Mouse (Mus musculus) midbrain, postnatal 0 days (tissue): ENCODE data around the gene Ctdspl2. TPM values are rescaled to one million over a fixed set of nuclear protein-coding genes. Genes with fewer than 3 reads are reported as not detected.

Experiments
- ATAC-seq: fragments of 200-750 bp; cut with Nextera tagmentation; 2 replicates; pipeline ENCODE4 v1.8.0; 2017; ENCODE audit warnings: moderate number of reproducible peaks, mild to moderate bottlenecking, moderate TSS enrichment, moderate library complexity; ENCODE audit not compliant: low FRiP score
- DNase-seq: peaks from one replicate; pipeline ENCODE4 v3.0.0-alpha.2; 2015; ENCODE audit warnings: low spot score
- H3K27ac ChIP-seq: fragments of 300-500 bp; sonication (generic); 2 replicates; pipeline ENCODE4 v1.5.1; 2014; ENCODE audit warnings: low read depth, mild to moderate bottlenecking, low read length, mixed read lengths
- H3K27me3 ChIP-seq: fragments of 300-500 bp; sonication (generic); 2 replicates; pipeline ENCODE4 v1.6.1; 2014; ENCODE audit warnings: low read length, control low read depth, mixed read lengths; ENCODE audit not compliant: insufficient read depth
- H3K36me3 ChIP-seq: fragments of 300-500 bp; sonication (generic); 2 replicates; pipeline ENCODE4 v1.6.1; 2014; ENCODE audit warnings: low read length, control low read depth, mixed read lengths; ENCODE audit not compliant: insufficient read depth
- H3K4me1 ChIP-seq: fragments of 300-500 bp; sonication (generic); 2 replicates; pipeline ENCODE4 v1.6.1; 2014; ENCODE audit warnings: mild to moderate bottlenecking, control low read depth, antibody characterized with exemption, low read length, mixed read lengths; ENCODE audit not compliant: insufficient read depth
- H3K4me2 ChIP-seq: fragments of 300-500 bp; sonication (generic); 2 replicates; pipeline ENCODE4 v1.6.1; 2014; ENCODE audit warnings: low read depth, mild to moderate bottlenecking, low read length, mixed read lengths; ENCODE audit not compliant: poor library complexity, severe bottlenecking
- H3K4me3 ChIP-seq: fragments of 300-500 bp; sonication (generic); 2 replicates; pipeline ENCODE4 v1.5.1; 2014; ENCODE audit warnings: low read depth, mild to moderate bottlenecking, low read length, moderate library complexity
- H3K9ac ChIP-seq: fragments of 300-500 bp; sonication (generic); replicated peaks from 2 replicates; pipeline ENCODE4 v1.6.1; 2014; ENCODE audit warnings: mild to moderate bottlenecking, low read length, moderate library complexity, mixed read lengths; ENCODE audit not compliant: poor library complexity, severe bottlenecking
- H3K9me3 ChIP-seq: fragments of 300-500 bp; sonication (generic); 2 replicates; pipeline ENCODE4 v1.6.1; 2016; ENCODE audit warnings: low read length, control low read depth
- CTCF ChIP-seq: IDR thresholded peaks from 2 replicates; pipeline ENCODE4 v1.5.1; 2016; ENCODE audit warnings: antibody characterized with exemption, mild to moderate bottlenecking
- WGBS: fragments of 180-500 bp; shearing (Covaris S2); extraction: QIAGEN DNeasy Blood & Tissue Kit; methylation state at CpG from one replicate; pipeline ENCODE4 v1.1.7; 2014; 5-methylcytosine and 5-hydroxymethylcytosine counted together
- microRNA-seq: library from miRNA; unstranded; fragments of <30 nt; microRNA quantifications from one replicate; pipeline ENCODE4, GENCODE M21; 2016; ENCODE audit warnings: borderline number of aligned reads
- polyA plus RNA-seq: library from polyadenylated mRNA; unstranded; fragments of >200 nt; fragmentation: Nextera tagmentation; extraction: Ambion mirVana; gene quantifications from 2 replicates; pipeline ENCODE4 v1.2.1, GENCODE M21; 2015
- total RNA-seq: library from RNA; depleted of rRNA; stranded (reverse); fragments of >200 nt; gene quantifications from 2 replicates; pipeline ENCODE4 v1.2.3, GENCODE M21; 2014; rRNA removed

The Ctdspl2 gene
- total and polyA plus RNA-seq, 2 experiments from 2014 or later: 31.3 to 33.3 TPM

GRCm38 (mm10) chr2:122031970-122032369, 76.2 kb downstream of the Ctdspl2 start:
- Histone ChIP-seq H3K27ac (no peak overlapping the region), H3K9me3 (no peaks in the 10 kb centered on the region), H3K27me3 (no peaks in the 10 kb centered on the region), H3K4me1 (0 out of 2 replicates have a peak, but pooled peaks cover 3% of the 10 kb centered on the region), H3K4me3 (no peak overlapping the region), H3K36me3 (no peaks in the 10 kb centered on the region), H3K9ac (no peak overlapping the region), H3K4me2 (no peak overlapping the region)
- DNase-seq (no peak), ATAC-seq (no peak)
- WGBS: 87% methylated on average over 6 of the region's 6 CpGs
- TF ChIP-seq CTCF: no peak

- no peaks in the 10 kb centered on the region for H3K9me3 ChIP-seq
- no peak overlapping the region for H3K4me2 ChIP-seq
- no peak for TF ChIP-seq CTCF
- no peaks in the 10 kb centered on the region for H3K36me3 ChIP-seq
- no peak overlapping the region for H3K4me3 ChIP-seq
- WGBS: 91% methylated on average over 3 of the region's 3 CpGs
- no peaks in the 10 kb centered on the region for H3K27me3 ChIP-seq
- H3K27ac ChIP-seq: no peak overlapping the region
- H3K4me1 ChIP-seq: no peaks in the 10 kb centered on the region
- H3K9ac ChIP-seq: no peak overlapping the region
- no peak for ATAC-seq
- DNase-seq: no peak
Observed at GRCm38 (mm10) chr2:122036064-122036463, 80.3 kb downstream of the Ctdspl2 start.

- H3K9me3 ChIP-seq: no peaks in the 10 kb centered on the region
- peaks cover 8% of the 10 kb centered on the region; the same call in 1 of the 2 replicates for H3K36me3 ChIP-seq
- no peak for ATAC-seq
- H3K4me3 ChIP-seq: no peak overlapping the region
- H3K27ac ChIP-seq: no peak overlapping the region
- DNase-seq: no peak
- TF ChIP-seq CTCF: no peak
- H3K27me3 ChIP-seq: no peaks in the 10 kb centered on the region
- no peak overlapping the region for H3K4me2 ChIP-seq
- H3K4me1 ChIP-seq: no peaks in the 10 kb centered on the region
- H3K9ac ChIP-seq: no peak overlapping the region
Observed at GRCm38 (mm10) chr2:122043926-122044325, 88.1 kb downstream of the Ctdspl2 start.

- H3K4me3 ChIP-seq: no peak overlapping the region
- no peak overlapping the region for H3K27ac ChIP-seq
- H3K27me3 ChIP-seq: no peaks in the 10 kb centered on the region
- no peak for TF ChIP-seq CTCF
- no peaks in the 10 kb centered on the region for H3K4me1 ChIP-seq
- no peaks in the 10 kb centered on the region for H3K9me3 ChIP-seq
- peak; percentile 5 for DNase-seq
- peaks cover 30% of the 10 kb centered on the region for H3K36me3 ChIP-seq
- no peak for ATAC-seq
- no peak overlapping the region for H3K9ac ChIP-seq
- WGBS: 84% methylated on average over 11 of the region's 11 CpGs
- no peak overlapping the region for H3K4me2 ChIP-seq
Observed at GRCm38 (mm10) chr2:122059365-122060115, 103.7 kb downstream of the Ctdspl2 start.

Small RNA genes lying within 50 kb of the gene (microRNA-seq; reads per million reads assigned to microRNA genes)
- not detected for gene Gm47314

Other genes starting within 250 kb of the Ctdspl2 start
- gene Frmd5, start 148.9 kb upstream of the Ctdspl2 start, total RNA-seq: 38.3 and 42.5 TPM in 2 replicates
- 12.3 and 14.6 TPM in 2 replicates for gene Frmd5, start 148.9 kb upstream of the Ctdspl2 start, polyA plus RNA-seq
- gene Casc4, start 89.0 kb upstream of the Ctdspl2 start, total RNA-seq: 118 and 127 TPM in 2 replicates
- gene Casc4, start 89.0 kb upstream of the Ctdspl2 start, polyA plus RNA-seq: 37.3 and 56.4 TPM in 2 replicates
- 0.28 TPM in 1 of 2 replicates, not detected in the other for gene Mageb3, start 91 bp downstream of the Ctdspl2 start, total RNA-seq
- gene Mageb3, start 91 bp downstream of the Ctdspl2 start, polyA plus RNA-seq: 0.22 and 0.30 TPM in 2 replicates
- 13.5 and 24.2 TPM in 2 replicates for gene Eif3j1, start 72.5 kb downstream of the Ctdspl2 start, total RNA-seq
- gene Eif3j1, start 72.5 kb downstream of the Ctdspl2 start, polyA plus RNA-seq: 11.1 and 12.3 TPM in 2 replicates
- gene Spg11, start 162.4 kb downstream of the Ctdspl2 start, total RNA-seq: 20.1 and 25.3 TPM in 2 replicates
- 4.0 and 4.9 TPM in 2 replicates for gene Spg11, start 162.4 kb downstream of the Ctdspl2 start, polyA plus RNA-seq
- gene B2m, start 191.7 kb downstream of the Ctdspl2 start, total RNA-seq: 106 and 108 TPM in 2 replicates
- 147 and 161 TPM in 2 replicates for gene B2m, start 191.7 kb downstream of the Ctdspl2 start, polyA plus RNA-seq
- gene Trim69, start 204.7 kb downstream of the Ctdspl2 start, total RNA-seq: not detected in 2 replicates
- not detected in 2 replicates for gene Trim69, start 204.7 kb downstream of the Ctdspl2 start, polyA plus RNA-seq
- 0.16 TPM in 1 of 2 replicates, not detected in the other for gene Patl2, start 230.2 kb downstream of the Ctdspl2 start, total RNA-seq
- 0.06 TPM in 1 of 2 replicates, not detected in the other for gene Patl2, start 230.2 kb downstream of the Ctdspl2 start, polyA plus RNA-seq
- not detected in 2 replicates for gene Terb2, start 230.3 kb downstream of the Ctdspl2 start, total RNA-seq
- gene Terb2, start 230.3 kb downstream of the Ctdspl2 start, polyA plus RNA-seq: not detected in 2 replicates